Mouse (Mus musculus) erythroid progenitor cell, adult 5-6 weeks (primary cell): ENCODE results near the gene Rai14. TPM values are rescaled to one million over a fixed set of nuclear protein-coding genes. Genes with fewer than 3 reads are reported as not detected.

Experiments used
- ATAC-seq: replicated peaks from 2 replicates; pipeline ENCODE4 v1.8.0; 2016; ENCODE audit warnings: moderate number of reproducible peaks, mild to moderate bottlenecking, moderate TSS enrichment, inconsistent platforms; ENCODE audit not compliant: poor library complexity, low FRiP score, severe bottlenecking
- total RNA-seq, 2 experiments: library from RNA; stranded (forward) in 1 of 2; stranded (reverse) in 1 of 2; fragments of 150-400 nt in 1 of 2; fragments of 186-747, 209-891 nt in 1 of 2; gene quantifications; 2 replicates each; pipeline versions ENCODE4 v1.2.3 to v1.2.4; 2015 to 2017; ENCODE audit warnings: low replicate concordance in 2 of 2

Rai14 gene
- total RNA-seq, 2 experiments from 2014 or later, result 0.84 to 2.5 TPM

DNA sequence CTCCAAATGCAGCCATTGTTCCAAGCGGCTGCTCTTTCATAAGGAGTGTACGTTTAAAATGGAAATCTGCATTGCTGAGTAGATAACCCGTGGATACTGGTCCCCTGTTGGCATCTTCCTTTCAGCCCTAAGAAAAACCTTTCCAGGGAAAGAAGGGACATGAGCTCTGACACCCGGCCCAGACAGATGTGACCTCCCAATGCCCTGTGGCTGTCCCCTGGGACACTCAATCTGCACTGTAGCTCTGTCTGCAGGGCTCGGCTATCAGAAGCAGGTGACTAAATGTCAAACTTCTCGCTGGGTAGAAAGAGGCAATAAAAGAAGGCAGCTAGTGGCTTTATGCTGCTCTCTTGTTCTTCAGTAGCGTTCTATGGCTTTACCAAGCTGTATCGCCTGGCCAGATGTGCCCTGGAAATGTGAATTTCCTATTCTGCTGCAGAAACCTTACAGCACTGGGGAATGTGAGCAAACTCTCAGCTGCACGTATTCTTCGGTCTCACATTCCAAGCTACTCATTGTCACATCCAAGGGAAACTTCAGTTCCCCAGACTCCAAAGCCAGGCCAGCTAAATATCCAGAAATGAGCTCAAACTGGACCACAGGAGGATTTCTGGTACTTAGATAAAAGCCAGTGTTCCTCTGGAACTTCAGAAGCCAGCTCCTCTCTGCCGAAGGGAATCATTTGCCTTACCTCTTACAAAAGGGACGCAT is 8.4 kb upstream of the Rai14 start:
- no peak for ATAC-seq

DNA sequence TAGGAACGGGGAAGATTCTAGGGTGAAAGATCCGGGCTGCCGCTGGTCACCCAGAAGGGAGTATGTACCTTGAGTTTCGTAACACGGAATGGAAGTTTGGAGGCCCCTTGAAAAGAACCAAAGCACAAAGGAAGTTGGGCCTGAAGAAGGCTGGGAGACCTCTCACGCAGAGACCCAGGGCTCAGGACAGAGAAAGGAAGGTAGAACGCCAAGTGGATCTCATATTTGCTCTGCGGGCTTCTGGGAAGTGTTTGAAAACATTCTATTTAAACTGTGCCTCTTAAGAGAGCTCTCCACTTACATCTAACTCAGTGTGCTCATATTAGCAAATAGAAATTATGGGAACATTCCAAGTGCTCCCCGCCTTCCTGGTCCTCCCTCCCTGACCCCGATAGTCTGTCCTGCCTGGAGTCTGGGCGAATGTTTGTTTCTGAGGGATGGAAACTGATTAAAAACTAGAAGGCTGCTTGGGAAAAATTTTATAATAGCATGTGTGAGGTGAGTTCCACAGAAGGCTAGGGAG is 6.9 kb upstream of the Rai14 start:
- no peak for ATAC-seq

GRCm38 (mm10) chr15:10720671-10721070 is 6.2 kb upstream of the Rai14 start:
- no peak for ATAC-seq

- no peak for ATAC-seq
These were observed 5.8 kb upstream of the Rai14 start for GRCm38 (mm10) chr15:10720188-10720587.

DNA sequence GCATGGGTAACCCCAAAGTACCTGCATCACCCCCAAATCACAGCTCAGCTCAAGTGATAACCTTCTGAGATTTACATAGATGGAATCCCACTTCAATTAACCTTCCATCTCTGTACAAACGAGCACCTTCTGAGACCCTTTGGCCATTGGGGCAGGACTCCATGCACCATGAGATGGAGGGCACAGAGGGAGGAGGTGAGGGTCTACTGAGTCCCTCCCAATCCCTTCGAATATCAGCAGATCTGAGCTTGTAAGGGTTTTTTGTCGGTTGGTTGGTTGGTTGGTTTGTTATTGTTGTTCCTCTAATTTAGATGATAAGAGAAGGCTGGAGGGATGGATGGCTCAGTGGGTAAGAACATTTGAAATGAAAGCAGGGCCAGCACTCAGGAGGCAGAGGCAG is 5.1 kb upstream of the Rai14 start:
- no peak for ATAC-seq

GRCm38 (mm10) chr15:10718763-10719162 is 4.3 kb upstream of the Rai14 start:
- ATAC-seq, result no peak

DNA sequence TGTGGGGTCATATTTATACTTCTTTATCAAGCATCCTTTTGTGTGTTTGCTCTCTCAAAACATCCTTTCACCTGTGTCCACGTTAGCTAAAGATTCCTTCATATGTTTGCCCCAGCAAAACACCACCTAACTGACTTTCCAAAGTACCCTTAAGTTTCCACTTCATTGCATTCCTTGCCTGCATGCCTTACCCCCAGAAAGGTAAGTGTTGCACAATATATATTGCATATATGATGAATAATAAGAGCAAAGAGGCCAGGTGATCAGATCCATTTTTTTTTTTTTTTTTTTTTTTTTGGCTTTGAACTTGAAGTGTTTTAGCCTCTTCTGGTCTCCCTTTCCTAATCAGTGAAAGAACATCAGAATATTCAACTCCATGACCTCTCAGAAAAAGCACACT is 2.9 kb upstream of the Rai14 start:
- no peak for ATAC-seq

GRCm38 (mm10) chr15:10715966-10716365 is 1.5 kb upstream of the Rai14 start:
- ATAC-seq, result no peak

DNA sequence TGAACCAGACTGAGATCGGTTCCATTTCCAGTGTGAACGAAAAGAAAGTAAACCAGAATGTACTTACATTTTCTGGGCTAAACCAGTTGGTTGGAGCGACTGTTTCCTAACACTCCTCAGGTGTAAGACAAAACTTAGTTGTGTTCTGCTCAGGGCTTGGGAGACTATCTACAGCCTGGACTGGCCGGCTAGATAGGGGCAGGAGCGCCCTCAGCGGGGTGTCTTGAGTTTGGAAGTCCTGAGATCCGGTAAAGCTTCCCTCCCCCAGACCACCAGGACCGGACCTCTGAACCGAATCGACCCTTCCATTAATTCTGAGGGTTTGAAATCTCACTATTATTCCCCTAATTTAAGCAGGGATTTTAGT is 698 bp upstream of the Rai14 start:
- ATAC-seq, result no peak

- no peak for ATAC-seq
These were observed 653 bp downstream of the Rai14 start for GRCm38 (mm10) chr15:10713626-10714316.

DNA sequence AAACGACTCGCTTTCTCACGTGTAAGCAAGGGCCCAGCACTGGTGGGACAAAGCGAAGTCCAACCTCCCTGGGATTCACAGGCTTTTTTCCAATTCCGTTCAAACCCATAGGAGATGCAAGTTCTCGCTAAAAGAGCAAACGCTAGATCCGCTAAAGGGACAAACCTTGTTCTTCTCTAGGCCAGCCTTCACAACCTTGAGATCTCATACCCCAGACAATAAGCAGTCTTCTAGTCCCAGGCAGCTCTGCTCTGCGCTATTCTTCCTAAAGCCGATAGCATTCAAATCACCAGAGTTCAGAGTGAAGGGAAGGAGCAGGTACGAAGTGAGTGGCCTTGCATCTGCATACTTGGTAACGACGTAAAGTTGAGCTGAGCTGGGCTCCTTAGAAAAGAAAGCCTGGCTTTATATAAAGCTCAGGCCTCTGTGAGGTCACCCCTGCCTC is 1.2 kb downstream of the Rai14 start:
- no peak for ATAC-seq

DNA sequence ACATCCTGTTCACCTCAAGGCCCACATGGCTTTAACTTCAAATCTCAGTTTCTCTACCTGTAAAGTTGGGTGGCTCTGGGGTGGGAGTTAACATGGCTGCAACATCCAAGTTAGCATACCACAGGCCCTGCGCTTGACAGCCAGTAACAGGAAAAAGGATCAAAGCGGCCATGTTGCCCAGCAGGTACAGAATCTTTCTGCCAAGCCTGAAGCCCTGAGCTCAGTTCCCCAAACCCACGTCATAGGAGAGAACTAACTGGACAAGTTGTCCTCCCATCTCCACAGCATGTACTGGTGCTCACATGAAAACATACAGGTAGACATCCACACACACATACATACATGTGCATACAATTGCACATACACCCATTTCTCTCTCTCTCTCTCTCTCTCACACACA is 2.1 kb downstream of the Rai14 start:
- ATAC-seq, result no peak

- no peak for ATAC-seq
These were observed 3.2 kb downstream of the Rai14 start for GRCm38 (mm10) chr15:10711231-10711630.

GRCm38 (mm10) chr15:10708591-10709272 is 5.7 kb downstream of the Rai14 start:
- ATAC-seq, result no peak

DNA sequence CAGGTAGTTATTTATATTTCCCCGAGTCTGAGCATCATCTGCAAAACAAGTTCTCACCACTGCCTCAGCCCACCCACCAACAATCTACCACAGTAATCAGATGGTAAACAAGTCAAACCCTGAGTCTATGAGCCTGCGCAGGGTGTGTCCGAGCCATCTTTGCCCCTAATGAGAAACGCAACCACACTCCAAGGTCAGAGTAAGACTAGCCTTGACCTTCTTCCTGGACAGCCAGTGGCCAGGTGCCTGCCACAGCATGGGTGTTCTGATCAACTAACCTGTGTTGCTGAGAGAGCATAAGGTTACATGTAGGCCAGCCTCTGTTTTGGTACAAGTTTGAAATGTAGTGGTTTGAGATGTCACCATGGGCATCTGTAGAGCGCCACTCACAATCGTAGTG is 7.3 kb downstream of the Rai14 start:
- no peak for ATAC-seq

DNA sequence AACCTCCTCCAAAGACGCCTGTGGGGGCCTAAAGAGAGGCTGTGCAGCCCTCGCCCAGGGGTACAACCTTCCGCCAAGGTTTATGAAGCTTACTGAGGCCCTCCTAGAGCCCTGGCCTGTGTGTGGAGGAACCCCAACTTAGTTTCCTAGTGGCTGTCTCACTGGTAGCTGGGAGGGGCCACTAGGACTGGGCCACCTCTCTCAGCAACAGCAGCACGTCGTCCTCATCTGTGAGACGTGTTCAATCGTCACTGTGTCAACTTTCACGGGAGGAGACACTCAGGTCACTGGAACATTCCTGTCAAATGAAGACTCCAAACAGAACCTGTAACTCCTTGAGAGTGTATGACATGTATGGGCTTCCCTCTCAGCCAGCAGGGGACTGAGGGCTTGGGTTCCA is 8.0 kb downstream of the Rai14 start:
- ATAC-seq, result no peak

DNA sequence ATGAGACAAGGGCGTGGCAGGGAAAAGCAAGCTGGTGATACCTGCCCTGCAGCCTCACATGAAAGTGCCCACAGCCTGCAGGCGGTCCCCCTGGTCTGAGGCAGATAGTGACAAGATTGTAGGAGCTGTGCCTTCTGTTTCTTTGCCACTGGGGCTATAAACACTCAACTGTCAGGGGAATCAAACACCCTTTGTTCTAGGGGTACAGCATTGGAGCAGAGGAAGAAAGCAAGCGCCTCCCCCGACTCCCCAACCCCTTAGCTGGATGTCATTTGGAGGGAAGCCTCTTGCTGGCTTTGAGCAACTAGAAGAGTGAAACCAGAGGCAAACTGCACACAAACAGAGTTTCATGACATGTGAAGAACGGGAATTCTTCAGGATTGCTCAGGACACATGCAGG is 8.7 kb downstream of the Rai14 start:
- no peak for ATAC-seq

- ATAC-seq, result no peak
These were observed 10.1 kb downstream of the Rai14 start for GRCm38 (mm10) chr15:10704328-10704727.

- no peak for ATAC-seq
These were observed 12.9 kb downstream of the Rai14 start for GRCm38 (mm10) chr15:10701571-10701970.

- no peak for ATAC-seq
These were observed 13.4 kb downstream of the Rai14 start for GRCm38 (mm10) chr15:10700891-10701466.
